Mouse (Mus musculus): Measurements from ENCODE around the gene Med21.

The Med21 gene

GRCm38 (mm10) chr6:146678136-146679070 is 36.1 kb downstream of the Med21 start:
- no peak for DNase-seq (ENCODE audit: low spot score)

GRCm38 (mm10) chr6:146683881-146684280 is 41.5 kb downstream of the Med21 start:
- DNase-seq (ENCODE audit: low spot score), result no peak

GRCm38 (mm10) chr6:146685781-146686308 is 43.5 kb downstream of the Med21 start:
- DNase-seq (ENCODE audit: low spot score), result peak; percentile 89

GRCm38 (mm10) chr6:146686463-146687196 is 44.3 kb downstream of the Med21 start:
- no peak for DNase-seq (ENCODE audit: low spot score)

GRCm38 (mm10) chr6:146688010-146688409 is 45.7 kb downstream of the Med21 start:
- no peak for DNase-seq (ENCODE audit: low spot score)

- no peak for DNase-seq (ENCODE audit: low spot score)
These were observed 46.5 kb downstream of the Med21 start for GRCm38 (mm10) chr6:146688861-146689260.

GRCm38 (mm10) chr6:146697767-146698166 is 55.4 kb downstream of the Med21 start:
- DNase-seq (ENCODE audit: low spot score), result no peak

DNA sequence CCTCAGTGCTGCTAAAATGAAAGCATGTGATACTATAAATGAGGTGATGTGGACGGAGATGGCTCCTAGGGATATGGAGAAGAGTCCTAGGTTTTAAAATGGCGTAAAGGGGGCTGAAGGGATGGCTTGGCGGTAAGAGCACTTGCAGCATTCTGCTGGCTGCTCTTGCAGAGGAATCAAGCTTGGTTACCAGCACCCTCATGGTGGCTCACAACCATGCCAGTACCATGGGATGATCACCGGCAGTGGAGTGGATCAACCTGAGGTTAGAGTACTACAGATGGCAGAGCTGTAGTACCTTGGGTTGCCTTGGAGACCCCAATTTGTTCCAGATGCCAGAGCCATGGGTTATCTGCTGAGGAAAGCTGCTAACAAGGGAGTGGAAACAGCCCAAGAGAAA is 56.0 kb downstream of the Med21 start:
- DNase-seq (ENCODE audit: low spot score), result no peak

Data from adipocyte (in vitro differentiated cells).